Mouse (Mus musculus) embryonic facial prominence, embryonic 15.5 days (tissue): ENCODE measurements around the gene Nab1. TPM values are rescaled to one million over a fixed set of nuclear protein-coding genes. Genes with fewer than 3 reads are reported as not detected.
A peak's percentile ranks its signal among the peaks of the same experiment; 100 is the strongest.

Experiments used
- ATAC-seq: fragments of 200-750 bp; cut with Nextera tagmentation; 2 replicates; pipeline ENCODE4 v1.8.0; 2017; ENCODE audit warnings: low read depth, moderate TSS enrichment; ENCODE audit not compliant: insufficient number of reproducible peaks, low FRiP score, low TSS enrichment
- H3K27ac ChIP-seq: fragments of 300-500 bp; sonication (generic); replicated peaks from 2 replicates; pipeline ENCODE4 v1.5.1; 2015; ENCODE audit warnings: mild to moderate bottlenecking, inconsistent platforms
- H3K27me3 ChIP-seq: fragments of 300-500 bp; sonication (generic); 2 replicates; pipeline ENCODE4 v1.6.1; 2015; ENCODE audit warnings: inconsistent platforms
- H3K36me3 ChIP-seq: fragments of 300-500 bp; sonication (generic); 2 replicates; pipeline ENCODE4 v1.6.1; 2015; ENCODE audit warnings: mild to moderate bottlenecking, inconsistent platforms
- H3K4me1 ChIP-seq: fragments of 300-500 bp; sonication (generic); 2 replicates; pipeline ENCODE4 v1.6.1; 2015; ENCODE audit warnings: inconsistent platforms
- H3K4me2 ChIP-seq: fragments of 300-500 bp; sonication (generic); replicated peaks from 2 replicates; pipeline ENCODE4 v1.6.1; 2015; ENCODE audit warnings: mild to moderate bottlenecking, inconsistent platforms
- H3K4me3 ChIP-seq: fragments of 300-500 bp; sonication (generic); replicated peaks from 2 replicates; pipeline ENCODE4 v1.5.1; 2015; ENCODE audit warnings: mild to moderate bottlenecking, inconsistent platforms
- H3K9ac ChIP-seq: fragments of 300-500 bp; sonication (generic); 2 replicates; pipeline ENCODE4 v1.6.1; 2015; ENCODE audit warnings: inconsistent platforms
- H3K9me3 ChIP-seq: fragments of 300-500 bp; sonication (generic); replicated peaks from 2 replicates; pipeline ENCODE4 v1.6.1; 2016; ENCODE audit warnings: inconsistent platforms
- WGBS: fragments of 180-500 bp; shearing (Covaris S2); methylation state at CpG from one replicate; pipeline ENCODE4 v1.1.7; 2015; 5-methylcytosine and 5-hydroxymethylcytosine counted together
- polyA plus RNA-seq: library from polyadenylated mRNA; unstranded; fragments of >200 nt; fragmentation: Nextera tagmentation; extraction: Ambion mirVana; gene quantifications from 2 replicates; pipeline ENCODE4 v1.2.1, GENCODE M21; 2015

Gene Nab1
- polyA plus RNA-seq, 1 experiment from 2014 or later = 25.9 TPM

DNA sequence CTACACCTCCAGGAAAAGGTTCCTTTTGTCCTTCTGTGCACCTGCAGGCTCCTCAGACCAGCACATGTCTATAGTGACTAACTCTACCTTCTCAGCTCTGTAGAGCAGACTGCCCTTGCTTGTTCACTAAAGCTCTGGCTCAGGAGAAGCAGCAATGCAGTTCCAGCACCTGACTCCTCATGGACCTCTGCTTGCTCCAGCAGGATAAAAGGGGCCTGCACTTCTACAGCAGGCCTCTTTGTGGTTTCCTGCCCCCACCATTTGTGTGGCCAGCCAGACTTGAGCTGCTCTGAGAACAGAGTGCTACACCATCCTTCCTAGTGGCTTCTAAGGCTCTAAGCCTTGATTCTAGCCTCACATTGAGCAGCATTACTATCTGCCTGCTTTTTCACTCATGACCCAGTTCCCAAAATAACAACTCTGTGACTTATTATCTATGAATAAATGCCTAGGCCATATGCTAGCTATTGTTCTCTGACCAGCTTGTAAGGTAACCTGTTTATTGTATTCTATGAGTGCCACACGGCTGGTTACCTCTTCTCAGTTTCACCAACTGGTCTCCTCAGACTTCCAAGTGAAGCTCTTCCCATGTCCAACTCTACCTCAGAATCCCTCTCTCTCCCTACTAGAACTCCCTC lies 11.4 kb upstream of the Nab1 start:
- Histone ChIP-seq H3K4me2 (no peak overlapping the region), H3K27ac (no peak overlapping the region), H3K9ac (no peak overlapping the region), H3K4me3 (no peak overlapping the region), H3K36me3 (no peaks in the 10 kb centered on the region), H3K4me1 (no peaks in the 10 kb centered on the region), H3K27me3 (no peaks in the 10 kb centered on the region), H3K9me3 (no peaks in the 10 kb centered on the region)
- WGBS = 96% methylated on average over 1 of the region's 1 CpGs
- ATAC-seq = no peak

- Histone ChIP-seq H3K27ac (no peak overlapping the region), H3K9me3 (no peaks in the 10 kb centered on the region), H3K36me3 (no peaks in the 10 kb centered on the region), H3K27me3 (no peaks in the 10 kb centered on the region), H3K4me3 (no peak overlapping the region), H3K4me1 (peaks cover 8% of the 10 kb centered on the region; the same call in 1 of the 2 replicates), H3K4me2 (no peak overlapping the region), H3K9ac (no peak overlapping the region)
- WGBS = 29% methylated on average over 1 of the region's 1 CpGs
- no peak for ATAC-seq
These were observed 5.7 kb upstream of the Nab1 start for GRCm38 (mm10) chr1:52506211-52506610.

DNA sequence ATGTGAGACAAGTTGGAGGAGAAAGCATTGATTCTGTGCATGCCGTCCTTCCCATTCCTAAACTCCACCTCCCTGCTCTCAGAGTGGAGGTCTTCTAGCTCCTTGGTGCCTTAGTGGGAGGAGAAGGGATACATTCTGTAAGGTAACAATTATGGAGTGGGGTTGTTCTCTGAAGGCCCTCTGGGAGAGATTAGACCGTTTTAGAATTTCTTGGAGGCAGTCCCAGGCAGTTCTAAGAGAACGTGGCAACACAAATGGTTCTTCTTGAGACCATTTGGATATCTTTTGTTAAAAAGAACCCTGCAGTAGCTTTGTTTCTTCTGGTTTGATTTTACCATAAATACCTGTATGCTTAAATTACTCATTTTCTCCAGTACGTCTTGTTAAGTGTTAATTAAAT lies 1.8 kb upstream of the Nab1 start:
- no peaks in the 10 kb centered on the region for H3K27me3 ChIP-seq
- 33% methylated on average over 4 of the region's 4 CpGs for WGBS
- no peaks in the 10 kb centered on the region for H3K36me3 ChIP-seq
- no peak overlapping the region for H3K4me2 ChIP-seq
- H3K27ac ChIP-seq = peak overlapping the region; percentile 25; the same call in 1 of the 2 replicates
- no peaks in the 10 kb centered on the region for H3K9me3 ChIP-seq
- peaks cover 11% of the 10 kb centered on the region for H3K4me1 ChIP-seq
- H3K9ac ChIP-seq = no peak overlapping the region
- no peak overlapping the region for H3K4me3 ChIP-seq
- no peak for ATAC-seq

GRCm38 (mm10) chr1:52501688-52502133 lies 1.2 kb upstream of the Nab1 start:
- no peak for ATAC-seq
- H3K27me3 ChIP-seq = no peaks in the 10 kb centered on the region
- H3K4me2 ChIP-seq = no peak overlapping the region
- no peaks in the 10 kb centered on the region for H3K9me3 ChIP-seq
- H3K9ac ChIP-seq = no peak overlapping the region
- H3K4me1 ChIP-seq = peaks cover 11% of the 10 kb centered on the region
- 47% methylated on average over 10 of the region's 10 CpGs for WGBS
- peak overlapping the region; percentile 25; the same call in 1 of the 2 replicates for H3K27ac ChIP-seq
- H3K36me3 ChIP-seq = no peaks in the 10 kb centered on the region
- H3K4me3 ChIP-seq = no peak overlapping the region

GRCm38 (mm10) chr1:52501090-52501489 lies 611 bp upstream of the Nab1 start:
- peak overlapping the region; percentile 94 for H3K27ac ChIP-seq
- H3K4me3 ChIP-seq = peak overlapping the region; percentile 82
- ATAC-seq = no peak
- no peaks in the 10 kb centered on the region for H3K9me3 ChIP-seq
- no peaks in the 10 kb centered on the region for H3K27me3 ChIP-seq
- H3K4me1 ChIP-seq = peaks cover 11% of the 10 kb centered on the region
- 25% methylated on average over 1 of the region's 1 CpGs for WGBS
- H3K36me3 ChIP-seq = no peaks in the 10 kb centered on the region
- H3K9ac ChIP-seq = no peak overlapping the region
- peak overlapping the region; percentile 69 for H3K4me2 ChIP-seq

DNA sequence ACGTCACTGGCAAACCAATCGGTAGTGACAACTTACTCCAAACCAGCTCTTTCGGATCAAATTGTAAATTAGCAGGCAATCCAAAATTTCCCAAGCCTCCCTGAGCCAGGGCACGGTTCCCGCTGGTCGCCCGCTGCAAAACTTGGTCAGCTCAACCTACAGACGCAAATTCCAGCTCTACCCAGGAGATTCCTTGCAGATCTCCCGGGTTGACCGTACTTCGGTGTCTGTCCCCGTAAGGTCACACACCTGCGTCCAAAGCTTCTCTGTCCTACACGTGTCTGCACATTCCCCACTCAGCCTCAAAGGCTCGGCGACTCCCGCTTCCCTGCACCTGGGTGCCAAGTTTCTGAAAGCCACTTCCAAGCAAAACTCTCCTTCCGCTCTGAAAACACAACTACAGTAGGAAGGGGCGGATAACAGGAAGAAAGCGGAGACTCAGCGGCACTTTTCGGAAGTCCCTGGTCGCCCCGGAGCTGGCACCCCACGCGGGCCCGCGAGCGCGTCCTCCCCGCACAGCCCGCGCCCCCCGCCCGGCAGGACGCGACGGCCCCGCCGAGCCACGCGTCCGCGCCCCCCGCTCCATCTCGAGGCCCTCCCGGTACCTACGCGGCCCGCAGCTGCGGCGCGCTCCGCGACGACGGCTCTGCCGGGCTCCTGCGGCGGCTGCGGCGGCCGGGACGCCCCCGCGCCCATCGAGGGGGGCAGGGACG lies 722 bp downstream of the Nab1 start:
- Histone ChIP-seq H3K9me3 (no peaks in the 10 kb centered on the region), H3K4me3 (peak overlapping the region; percentile 82), H3K9ac (peak overlapping the region; percentile 85), H3K27me3 (no peaks in the 10 kb centered on the region), H3K4me1 (peaks cover 19% of the 10 kb centered on the region), H3K4me2 (peak overlapping the region; percentile 69), H3K27ac (peak overlapping the region; percentile 94), H3K36me3 (no peaks in the 10 kb centered on the region)
- WGBS = 1% methylated on average over 50 of the region's 68 CpGs
- ATAC-seq = peak; percentile 37

DNA sequence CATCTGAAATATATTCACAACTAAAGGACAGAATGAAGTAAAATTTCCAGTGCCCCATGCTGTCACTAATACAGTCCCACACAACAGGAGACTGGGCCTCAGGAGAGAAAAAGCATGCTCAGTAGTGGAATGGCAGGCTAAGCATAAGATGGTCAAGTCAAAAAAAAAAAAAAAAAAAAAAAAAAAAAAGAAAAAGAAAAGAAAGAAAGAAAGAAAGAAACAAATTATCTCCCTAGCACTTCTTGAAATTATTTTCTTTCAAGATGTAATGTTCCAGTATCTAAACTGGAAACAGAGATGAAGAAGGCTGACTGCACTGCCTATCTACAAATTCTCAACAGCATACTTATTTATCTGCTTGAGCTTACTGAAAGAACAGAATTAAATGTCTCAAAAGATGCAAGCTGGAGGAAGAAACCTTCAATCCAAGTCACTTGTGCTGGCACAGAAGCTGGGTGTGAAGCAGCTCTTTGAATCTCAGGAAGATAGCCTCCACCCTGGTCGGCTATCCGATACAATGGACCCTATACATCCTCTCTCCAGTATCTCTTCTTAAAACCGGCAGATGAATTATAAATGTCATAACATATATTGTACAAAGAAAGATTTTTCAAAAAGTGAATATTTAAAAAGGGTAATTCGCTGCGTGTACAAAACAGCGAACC lies 1.6 kb downstream of the Nab1 start:
- Histone ChIP-seq H3K4me1 (peaks cover 19% of the 10 kb centered on the region), H3K9ac (no peak overlapping the region; the same call in 1 of the 2 replicates), H3K4me2 (peak overlapping the region; percentile 69), H3K27ac (no peak overlapping the region), H3K9me3 (no peaks in the 10 kb centered on the region), H3K4me3 (peak overlapping the region; percentile 82), H3K27me3 (no peaks in the 10 kb centered on the region), H3K36me3 (no peaks in the 10 kb centered on the region)
- 10% methylated on average over 6 of the region's 6 CpGs for WGBS
- ATAC-seq = no peak

DNA sequence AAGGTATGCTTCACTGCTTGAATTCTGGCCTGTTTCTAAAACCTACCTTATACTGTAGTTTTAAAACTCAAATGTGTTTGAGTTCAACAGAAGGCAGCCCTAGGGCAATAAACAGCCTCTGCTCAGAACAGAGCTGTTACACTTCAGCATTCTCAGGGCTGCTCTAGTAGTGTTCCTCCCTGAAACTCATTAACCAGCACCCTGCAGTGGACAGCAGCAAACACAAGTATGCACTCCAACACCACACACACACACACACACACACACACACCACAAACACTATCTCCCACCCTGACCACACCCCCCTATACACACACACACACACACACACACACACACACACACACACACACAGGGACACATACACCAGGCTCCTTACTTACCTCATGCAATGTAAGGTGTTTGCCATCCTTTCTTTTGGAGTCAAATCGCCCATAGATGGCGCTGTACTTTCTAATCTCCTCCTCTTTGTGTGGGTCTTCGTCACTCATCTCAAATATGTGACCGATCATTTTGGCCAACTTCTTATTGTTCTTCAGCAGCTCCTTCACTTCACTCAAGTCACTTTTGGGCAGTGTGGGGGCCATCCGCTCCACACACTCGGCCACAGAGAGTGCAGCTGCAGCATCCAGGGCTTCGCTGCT lies 10.8 kb downstream of the Nab1 start:
- Histone ChIP-seq H3K36me3 (peaks cover 12% of the 10 kb centered on the region), H3K27ac (no peak overlapping the region), H3K4me2 (no peak overlapping the region), H3K4me1 (no peaks in the 10 kb centered on the region), H3K27me3 (no peaks in the 10 kb centered on the region), H3K9ac (no peak overlapping the region), H3K9me3 (no peaks in the 10 kb centered on the region), H3K4me3 (no peak overlapping the region)
- WGBS = 59% methylated on average over 7 of the region's 7 CpGs
- no peak for ATAC-seq

GRCm38 (mm10) chr1:52484980-52485379 lies 15.5 kb downstream of the Nab1 start:
- Histone ChIP-seq H3K9ac (no peak overlapping the region), H3K4me1 (no peaks in the 10 kb centered on the region), H3K4me3 (no peak overlapping the region), H3K36me3 (peaks cover 12% of the 10 kb centered on the region), H3K4me2 (no peak overlapping the region), H3K27ac (no peak overlapping the region), H3K9me3 (no peaks in the 10 kb centered on the region), H3K27me3 (no peaks in the 10 kb centered on the region)
- no peak for ATAC-seq
- WGBS = 95% methylated on average over 4 of the region's 4 CpGs

DNA sequence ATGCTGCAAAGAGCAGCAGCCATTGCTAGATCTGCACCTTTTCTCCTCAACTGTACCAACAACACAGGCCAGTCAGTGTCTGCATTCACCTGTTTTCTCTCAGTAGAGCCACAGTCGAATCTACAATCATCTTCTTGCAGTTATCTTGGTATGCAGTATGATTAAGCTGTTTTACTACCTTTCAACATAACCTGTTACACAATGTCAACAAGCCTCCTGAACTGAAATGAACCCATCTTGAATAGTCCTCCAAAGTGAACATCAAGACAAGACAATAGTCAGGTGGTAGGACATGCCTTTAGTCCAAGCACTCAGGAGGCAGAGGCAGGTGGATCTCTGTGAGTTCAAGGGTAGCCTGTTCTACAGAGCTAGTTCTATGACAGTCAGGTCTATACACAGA lies 26.2 kb downstream of the Nab1 start:
- Histone ChIP-seq H3K4me1 (peaks cover 5% of the 10 kb centered on the region; the same call in 1 of the 2 replicates), H3K9me3 (no peaks in the 10 kb centered on the region), H3K4me3 (no peak overlapping the region), H3K9ac (no peak overlapping the region), H3K27me3 (no peaks in the 10 kb centered on the region), H3K27ac (no peak overlapping the region), H3K4me2 (no peak overlapping the region), H3K36me3 (peaks cover 24% of the 10 kb centered on the region)
- 73% methylated on average over 1 of the region's 1 CpGs for whole genome bisulfite sequencing
- no peak for ATAC-seq
